Mouse (Mus musculus) stomach, embryonic 14.5 days (tissue): ENCODE data around the gene Tomm40. TPM values are rescaled to one million over a fixed set of nuclear protein-coding genes. Genes with fewer than 3 reads are reported as not detected.

Experiments
- ATAC-seq: fragments of 200-750 bp; cut with Nextera tagmentation; 2 replicates; pipeline ENCODE4 v1.8.0; 2017; ENCODE audit warnings: low read depth, moderate TSS enrichment; ENCODE audit not compliant: insufficient number of reproducible peaks, insufficient read depth, low FRiP score
- H3K27ac ChIP-seq: fragments of 300-500 bp; sonication (generic); 2 replicates; pipeline ENCODE4 v1.5.1; 2014; ENCODE audit warnings: mild to moderate bottlenecking, low read length, moderate library complexity, mixed read lengths
- H3K27me3 ChIP-seq: fragments of 300-500 bp; sonication (generic); 2 replicates; pipeline ENCODE4 v1.6.1; 2014; ENCODE audit warnings: low read length, control low read depth, mixed read lengths; ENCODE audit not compliant: control insufficient read depth, insufficient read depth
- H3K36me3 ChIP-seq: fragments of 300-500 bp; sonication (generic); 2 replicates; pipeline ENCODE4 v1.6.1; 2014; ENCODE audit warnings: mild to moderate bottlenecking, control low read depth, low read length, moderate library complexity, mixed read lengths; ENCODE audit not compliant: control insufficient read depth, insufficient read depth
- H3K4me1 ChIP-seq: fragments of 300-500 bp; sonication (generic); 2 replicates; pipeline ENCODE4 v1.6.1; 2014; ENCODE audit warnings: low read length, control low read depth, mixed read lengths; ENCODE audit not compliant: control insufficient read depth, insufficient read depth
- H3K4me2 ChIP-seq: fragments of 300-500 bp; sonication (generic); replicated peaks from 2 replicates; pipeline ENCODE4 v1.6.1; 2014; ENCODE audit warnings: low read depth, low read length, control low read depth
- H3K4me3 ChIP-seq: fragments of 300-500 bp; sonication (generic); 2 replicates; pipeline ENCODE4 v1.5.1; 2014; ENCODE audit warnings: low read depth, low read length, control low read depth
- H3K9ac ChIP-seq: fragments of 300-500 bp; sonication (generic); replicated peaks from 2 replicates; pipeline ENCODE4 v1.6.1; 2014; ENCODE audit warnings: low read depth, mild to moderate bottlenecking, control low read depth, low read length, moderate library complexity, mixed read lengths
- H3K9me3 ChIP-seq: fragments of 300-500 bp; sonication (generic); 2 replicates; pipeline ENCODE4 v1.6.1; 2016; ENCODE audit warnings: low read depth, low read length, control low read depth; ENCODE audit not compliant: control insufficient read depth
- WGBS: fragments of 180-500 bp; shearing (Covaris S2); extraction: QIAGEN DNeasy Blood & Tissue Kit; methylation state at CpG from one replicate; pipeline ENCODE4 v1.1.7; 2014; 5-methylcytosine and 5-hydroxymethylcytosine counted together
- polyA plus RNA-seq: library from polyadenylated mRNA; unstranded; fragments of >200 nt; fragmentation: Nextera tagmentation; extraction: Ambion mirVana; gene quantifications from 2 replicates; pipeline ENCODE4 v1.2.1, GENCODE M21; 2014

The Tomm40 gene
- polyA plus RNA-seq, 1 experiment from 2014 or later: 91.2 TPM

DNA sequence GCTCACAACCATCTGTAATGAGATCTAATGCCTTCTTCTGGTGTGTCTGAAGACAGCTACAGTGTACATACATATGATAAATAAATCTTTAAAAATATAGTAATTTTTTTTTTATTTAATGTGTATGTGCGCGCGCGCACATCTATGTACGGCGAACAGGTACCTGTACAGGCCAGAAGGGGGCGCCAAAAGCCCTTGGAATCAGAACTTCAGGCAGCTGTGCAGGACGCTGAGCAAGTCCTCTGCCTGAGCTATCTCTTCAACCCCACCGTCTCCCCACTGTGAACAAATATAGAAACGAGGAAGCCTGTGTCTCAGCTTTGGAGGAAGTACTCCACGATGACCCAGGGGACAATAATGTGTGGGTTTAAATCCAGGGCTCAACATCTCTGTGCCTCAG is 25.0 kb upstream of the Tomm40 start:
- H3K9me3 ChIP-seq: no peaks in the 10 kb centered on the region
- WGBS: 93% methylated on average over 11 of the region's 11 CpGs
- no peaks in the 10 kb centered on the region for H3K27me3 ChIP-seq
- H3K4me1 ChIP-seq: peaks cover 16% of the 10 kb centered on the region; the same call in 1 of the 2 replicates
- H3K36me3 ChIP-seq: peaks cover 43% of the 10 kb centered on the region
- no peak overlapping the region for H3K9ac ChIP-seq
- H3K4me3 ChIP-seq: no peak overlapping the region
- H3K4me2 ChIP-seq: no peak overlapping the region
- no peak overlapping the region for H3K27ac ChIP-seq
- no peak for ATAC-seq

DNA sequence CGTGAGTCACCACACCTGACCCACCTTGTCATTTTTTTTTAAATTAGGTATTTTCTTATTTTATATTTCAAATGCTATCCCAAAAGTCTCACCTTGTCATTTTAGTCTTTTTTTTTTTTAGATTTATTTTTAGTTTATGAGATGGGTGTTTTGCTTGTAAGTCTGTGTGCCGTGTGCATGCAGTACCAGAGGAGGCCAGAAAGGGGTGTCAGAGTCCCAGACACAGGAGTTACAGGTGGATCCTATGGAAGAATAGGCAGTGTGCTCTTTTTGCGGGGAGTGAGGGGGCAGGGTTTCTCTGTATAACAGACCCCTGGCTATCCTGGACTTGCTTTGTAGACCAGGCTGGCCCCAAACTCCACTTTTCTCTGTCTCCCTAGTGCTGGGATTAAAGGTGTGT is 23.5 kb upstream of the Tomm40 start:
- Histone ChIP-seq H3K4me1 (peaks cover 11% of the 10 kb centered on the region; the same call in 1 of the 2 replicates), H3K4me3 (no peak overlapping the region), H3K9me3 (no peaks in the 10 kb centered on the region), H3K4me2 (no peak overlapping the region), H3K27ac (no peak overlapping the region), H3K9ac (no peak overlapping the region), H3K27me3 (no peaks in the 10 kb centered on the region), H3K36me3 (peaks cover 46% of the 10 kb centered on the region)
- no peak for ATAC-seq
- 94% methylated on average over 3 of the region's 3 CpGs for whole genome bisulfite sequencing

DNA sequence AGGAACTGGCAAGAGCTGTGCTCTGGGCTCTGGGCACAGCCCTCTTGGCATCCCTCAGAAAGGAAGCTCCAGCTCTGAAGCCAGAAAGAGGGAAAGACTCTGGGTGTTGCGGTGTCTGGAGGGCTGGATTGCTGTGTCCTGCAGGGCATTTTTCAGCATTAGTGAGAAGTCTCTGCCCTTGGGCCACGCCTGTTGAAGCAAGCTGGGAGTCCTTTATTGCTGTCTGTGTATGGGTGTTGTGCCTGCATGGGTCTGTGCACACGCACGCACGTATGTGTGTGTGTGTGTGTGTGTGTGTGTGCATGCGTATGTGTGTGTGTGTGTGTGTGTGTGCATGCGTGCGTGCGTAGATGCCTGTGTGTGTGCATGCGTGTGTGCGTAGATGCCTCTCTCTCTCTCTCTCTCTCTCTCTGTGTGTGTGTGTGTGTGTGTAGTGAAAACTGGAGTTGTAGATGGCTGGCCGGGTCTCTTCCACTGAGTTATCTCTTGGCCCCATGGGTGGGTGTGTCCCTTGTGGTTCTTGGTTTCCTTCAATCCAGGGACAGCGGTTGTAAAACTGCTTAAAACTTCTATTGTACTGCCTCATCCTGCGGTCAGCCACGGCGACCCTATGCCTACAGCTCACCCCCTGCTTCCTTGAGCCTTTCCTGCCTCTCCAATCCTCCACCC is 21.3 kb upstream of the Tomm40 start:
- WGBS: 91% methylated on average over 16 of the region's 16 CpGs
- H3K36me3 ChIP-seq: peaks cover 52% of the 10 kb centered on the region
- ATAC-seq: no peak
- no peak overlapping the region for H3K4me2 ChIP-seq
- H3K4me3 ChIP-seq: no peak overlapping the region
- H3K27ac ChIP-seq: no peak overlapping the region
- H3K4me1 ChIP-seq: no peaks in the 10 kb centered on the region
- no peaks in the 10 kb centered on the region for H3K9me3 ChIP-seq
- no peak overlapping the region for H3K9ac ChIP-seq
- H3K27me3 ChIP-seq: no peaks in the 10 kb centered on the region

DNA sequence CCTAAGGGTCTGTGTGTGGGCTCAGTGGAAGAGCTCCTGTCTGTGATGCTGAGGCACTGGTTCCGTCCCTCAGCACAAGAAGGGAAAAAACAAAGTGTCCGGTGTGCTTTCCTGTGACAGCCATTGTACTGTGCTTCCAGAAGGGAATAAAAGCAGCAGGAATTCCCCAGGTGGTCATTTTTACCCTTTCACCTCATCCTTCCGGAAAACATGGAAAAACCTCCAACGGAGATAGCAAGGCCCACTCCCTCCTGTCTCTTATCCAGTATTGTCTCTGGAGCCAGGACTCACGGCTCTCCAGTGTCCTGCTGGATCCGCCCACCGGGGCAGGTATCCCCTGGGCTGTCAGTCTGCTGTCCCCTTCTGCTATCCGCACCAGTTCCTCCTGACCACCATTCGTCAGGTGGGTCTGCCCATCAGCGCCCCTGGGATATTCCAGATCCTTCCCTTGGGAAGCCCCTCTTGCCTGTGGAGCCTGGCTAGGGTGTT is 19.0 kb upstream of the Tomm40 start:
- H3K27ac ChIP-seq: no peak overlapping the region
- no peaks in the 10 kb centered on the region for H3K27me3 ChIP-seq
- peaks cover 68% of the 10 kb centered on the region for H3K36me3 ChIP-seq
- H3K4me3 ChIP-seq: no peak overlapping the region
- H3K9ac ChIP-seq: no peak overlapping the region
- H3K4me1 ChIP-seq: no peaks in the 10 kb centered on the region
- H3K4me2 ChIP-seq: no peak overlapping the region
- H3K9me3 ChIP-seq: no peaks in the 10 kb centered on the region
- WGBS: 86% methylated on average over 10 of the region's 10 CpGs
- no peak for ATAC-seq

DNA sequence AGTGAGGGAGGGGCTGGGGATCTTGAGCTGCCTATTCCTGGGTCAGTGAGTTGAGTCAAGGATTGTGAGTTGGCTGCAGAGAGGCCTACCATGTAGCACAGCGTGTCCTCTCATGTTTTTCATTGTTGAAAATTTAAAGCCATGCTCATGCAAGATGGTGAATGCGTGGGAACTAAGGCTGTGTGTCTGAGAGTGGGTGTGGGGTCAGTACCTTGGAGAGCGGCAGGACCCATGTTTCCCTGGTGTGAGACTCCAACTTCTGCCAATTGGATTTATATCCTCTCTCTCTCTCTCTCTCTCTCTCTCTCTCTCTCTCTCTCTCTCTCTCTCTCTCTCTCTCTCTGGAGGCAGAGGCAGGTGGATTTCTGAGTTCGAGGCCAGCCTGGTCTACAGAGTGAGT is 11.3 kb upstream of the Tomm40 start:
- no peak overlapping the region for H3K27ac ChIP-seq
- H3K4me1 ChIP-seq: no peaks in the 10 kb centered on the region
- no peak for ATAC-seq
- peaks cover 3% of the 10 kb centered on the region for H3K9me3 ChIP-seq
- H3K36me3 ChIP-seq: peaks cover 62% of the 10 kb centered on the region
- no peak overlapping the region for H3K4me3 ChIP-seq
- no peaks in the 10 kb centered on the region for H3K27me3 ChIP-seq
- 90% methylated on average over 4 of the region's 4 CpGs for WGBS
- H3K4me2 ChIP-seq: no peak overlapping the region
- no peak overlapping the region for H3K9ac ChIP-seq

DNA sequence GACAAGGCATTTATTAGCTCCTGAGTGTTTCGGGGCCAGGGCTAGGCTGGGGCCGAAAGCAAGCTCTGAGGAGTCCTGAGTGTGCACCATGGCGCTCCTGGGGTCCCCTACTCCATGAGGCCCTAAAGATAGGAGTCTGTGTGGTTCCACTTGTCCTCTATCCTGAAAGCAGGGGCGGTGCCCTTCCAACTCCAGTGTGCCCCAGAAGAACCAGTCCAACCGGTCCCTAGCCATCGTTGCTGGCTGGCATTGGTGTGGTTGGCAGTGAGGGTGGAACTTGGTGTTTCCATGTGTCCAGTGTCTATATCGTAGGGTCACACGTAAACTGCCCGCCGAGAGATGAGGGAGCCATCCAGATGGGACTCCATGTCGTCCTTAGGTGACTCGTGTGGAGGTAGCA is 8.9 kb upstream of the Tomm40 start:
- H3K4me1 ChIP-seq: no peaks in the 10 kb centered on the region
- no peak overlapping the region for H3K27ac ChIP-seq
- ATAC-seq: no peak
- WGBS: 87% methylated on average over 12 of the region's 12 CpGs
- no peak overlapping the region for H3K4me2 ChIP-seq
- H3K36me3 ChIP-seq: peaks cover 45% of the 10 kb centered on the region
- H3K27me3 ChIP-seq: no peaks in the 10 kb centered on the region
- no peak overlapping the region for H3K4me3 ChIP-seq
- peaks cover 14% of the 10 kb centered on the region for H3K9me3 ChIP-seq
- H3K9ac ChIP-seq: no peak overlapping the region

DNA sequence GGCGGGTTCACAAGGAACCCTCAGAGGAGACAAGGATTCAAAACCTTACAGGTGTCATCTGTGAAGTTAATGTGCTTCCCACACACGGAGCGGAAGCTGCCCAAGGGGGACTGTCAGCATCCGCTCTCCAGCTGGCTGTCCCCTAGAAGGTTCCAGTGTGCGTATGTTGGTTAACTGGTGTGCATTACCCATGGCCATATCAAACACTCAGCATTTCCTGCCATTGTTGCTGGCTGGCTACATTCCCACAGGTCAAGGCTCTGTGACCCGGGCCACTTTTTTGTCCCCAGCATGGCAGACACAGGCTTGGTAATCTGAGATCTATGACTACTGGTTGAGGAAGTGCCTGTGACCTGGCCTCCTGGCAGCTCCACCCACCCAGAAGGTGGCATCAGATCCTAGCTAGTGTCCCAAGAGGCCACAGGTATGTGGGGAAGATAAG is 7.5 kb upstream of the Tomm40 start:
- H3K9ac ChIP-seq: no peak overlapping the region
- WGBS: 87% methylated on average over 6 of the region's 6 CpGs
- no peaks in the 10 kb centered on the region for H3K4me1 ChIP-seq
- peaks cover 45% of the 10 kb centered on the region for H3K36me3 ChIP-seq
- no peak for ATAC-seq
- H3K4me2 ChIP-seq: no peak overlapping the region
- H3K27me3 ChIP-seq: no peaks in the 10 kb centered on the region
- peaks cover 14% of the 10 kb centered on the region for H3K9me3 ChIP-seq
- H3K27ac ChIP-seq: no peak overlapping the region
- no peak overlapping the region for H3K4me3 ChIP-seq

DNA sequence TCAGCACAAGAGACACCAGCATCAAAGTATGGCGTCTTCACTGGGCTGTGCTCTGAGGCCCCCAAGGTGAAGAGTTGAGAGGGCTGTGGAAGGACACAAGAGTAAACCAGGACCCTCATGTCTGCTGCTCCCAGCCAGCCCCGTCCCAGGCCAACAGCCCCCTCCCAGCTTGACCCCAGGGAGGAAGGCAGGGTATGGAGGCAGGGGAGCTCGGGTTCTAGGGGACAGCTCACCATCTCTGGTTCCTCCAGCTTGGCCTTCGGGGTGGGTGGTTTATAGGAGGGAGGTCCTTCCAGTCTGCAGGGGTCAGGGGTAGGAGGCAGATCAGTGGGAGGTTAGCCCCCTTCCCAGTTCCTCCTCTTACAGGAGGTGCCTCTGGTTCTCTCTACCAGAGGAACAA is 4.0 kb upstream of the Tomm40 start:
- Histone ChIP-seq H3K27me3 (no peaks in the 10 kb centered on the region), H3K4me2 (no peak overlapping the region), H3K4me1 (peaks cover 12% of the 10 kb centered on the region), H3K27ac (no peak overlapping the region), H3K4me3 (no peak overlapping the region), H3K9ac (no peak overlapping the region), H3K36me3 (peaks cover 25% of the 10 kb centered on the region), H3K9me3 (peaks cover 14% of the 10 kb centered on the region)
- WGBS: 89% methylated on average over 4 of the region's 4 CpGs
- ATAC-seq: no peak
